Mouse (Mus musculus) forebrain, embryonic 13.5 days (tissue): ENCODE data around the gene Tmc8. TPM values are rescaled to one million over a fixed set of nuclear protein-coding genes. Genes with fewer than 3 reads are reported as not detected.
"Not testable (repeated sequence)": the region's sequence is repeated elsewhere in the genome, so short reads cannot be mapped to it uniquely, and the experiment has no call there.

Experiments used
- ATAC-seq: fragments of 200-750 bp; cut with Nextera tagmentation; 2 replicates; pipeline ENCODE4 v1.8.0; 2017
- H3K27ac ChIP-seq: fragments of 300-500 bp; sonication (generic); 2 replicates; pipeline ENCODE4 v1.5.1; 2015; ENCODE audit warnings: inconsistent platforms, mild to moderate bottlenecking, moderate library complexity
- H3K27me3 ChIP-seq: fragments of 300-500 bp; sonication (generic); 2 replicates; pipeline ENCODE4 v1.6.1; 2015; ENCODE audit warnings: mild to moderate bottlenecking, inconsistent platforms
- H3K36me3 ChIP-seq: fragments of 300-500 bp; sonication (generic); 2 replicates; pipeline ENCODE4 v1.6.1; 2015; ENCODE audit warnings: mild to moderate bottlenecking, inconsistent platforms; ENCODE audit not compliant: poor library complexity, severe bottlenecking
- H3K4me1 ChIP-seq: fragments of 300-500 bp; sonication (generic); 2 replicates; pipeline ENCODE4 v1.6.1; 2015; ENCODE audit warnings: inconsistent platforms
- H3K4me2 ChIP-seq: fragments of 300-500 bp; sonication (generic); 2 replicates; pipeline ENCODE4 v1.6.1; 2015; ENCODE audit warnings: inconsistent platforms, mild to moderate bottlenecking, moderate library complexity
- H3K4me3 ChIP-seq: fragments of 300-500 bp; sonication (generic); 2 replicates; pipeline ENCODE4 v1.5.1; 2015; ENCODE audit warnings: mild to moderate bottlenecking, inconsistent platforms
- H3K9ac ChIP-seq: fragments of 300-500 bp; sonication (generic); 2 replicates; pipeline ENCODE4 v1.6.1; 2015; ENCODE audit warnings: mild to moderate bottlenecking, inconsistent platforms
- H3K9me3 ChIP-seq: fragments of 300-500 bp; sonication (generic); replicated peaks from 2 replicates; pipeline ENCODE4 v1.6.1; 2016; ENCODE audit warnings: inconsistent platforms
- WGBS: fragments of 180-500 bp; shearing (Covaris S2); methylation state at CpG from one replicate; pipeline ENCODE4 v1.1.7; 2015; 5-methylcytosine and 5-hydroxymethylcytosine counted together
- polyA plus RNA-seq: library from polyadenylated mRNA; unstranded; fragments of >200 nt; fragmentation: Nextera tagmentation; extraction: Ambion mirVana; gene quantifications from 2 replicates; pipeline ENCODE4 v1.2.1, GENCODE M21; 2015

Gene Tmc8
- polyA plus RNA-seq, 1 experiment from 2014 or later = 0.45 TPM

DNA sequence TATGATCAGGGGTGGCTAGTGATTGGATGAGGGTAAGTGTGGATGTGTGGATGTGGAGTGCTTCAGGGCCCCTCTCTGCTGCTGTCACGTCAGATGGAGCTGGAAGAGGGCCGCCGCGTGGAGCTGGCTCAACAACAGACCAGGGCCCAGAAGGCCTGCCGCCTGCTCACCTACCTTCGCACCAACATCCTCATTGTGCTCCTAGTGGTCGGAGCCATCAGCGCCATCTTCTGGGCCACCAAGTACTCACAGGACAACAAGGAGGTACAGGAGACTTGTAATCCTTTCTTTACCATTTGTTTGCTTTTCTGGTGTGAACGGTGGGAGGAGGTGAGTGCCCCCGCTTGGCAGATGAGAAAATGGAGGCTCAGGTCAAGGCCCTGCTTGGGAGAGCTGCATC lies 4.4 kb downstream of the Tmc8 start:
- no peaks in the 10 kb centered on the region for H3K36me3 ChIP-seq
- H3K27me3 ChIP-seq = peaks cover 44% of the 10 kb centered on the region
- no peaks in the 10 kb centered on the region for H3K9me3 ChIP-seq
- H3K27ac ChIP-seq = no peak overlapping the region
- H3K4me2 ChIP-seq = no peak overlapping the region
- no peak for ATAC-seq
- no peak overlapping the region for H3K4me3 ChIP-seq
- WGBS = 8% methylated on average over 10 of the region's 10 CpGs
- H3K9ac ChIP-seq = no peak overlapping the region
- peaks cover 14% of the 10 kb centered on the region for H3K4me1 ChIP-seq

DNA sequence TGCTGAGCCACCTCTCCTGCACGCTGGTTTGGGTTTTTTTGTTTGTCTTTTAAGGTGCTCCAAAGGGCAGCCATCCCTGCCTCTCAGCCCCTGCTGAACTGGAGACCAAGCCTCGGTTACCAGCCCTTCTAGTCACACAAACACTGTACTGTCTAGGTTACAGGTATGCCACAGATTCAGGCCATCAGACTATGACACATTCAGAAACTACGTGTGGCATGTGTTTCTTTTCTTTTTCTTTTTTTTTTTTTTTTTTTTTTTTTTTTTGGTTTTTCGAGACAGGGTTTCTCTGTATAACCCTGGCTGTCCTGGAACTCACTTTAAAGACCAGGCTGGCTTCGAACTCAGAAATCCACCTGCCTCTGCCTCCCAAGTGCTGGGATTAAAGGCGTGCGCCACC lies 6.6 kb downstream of the Tmc8 start:
- H3K27me3 ChIP-seq = peaks cover 37% of the 10 kb centered on the region

DNA sequence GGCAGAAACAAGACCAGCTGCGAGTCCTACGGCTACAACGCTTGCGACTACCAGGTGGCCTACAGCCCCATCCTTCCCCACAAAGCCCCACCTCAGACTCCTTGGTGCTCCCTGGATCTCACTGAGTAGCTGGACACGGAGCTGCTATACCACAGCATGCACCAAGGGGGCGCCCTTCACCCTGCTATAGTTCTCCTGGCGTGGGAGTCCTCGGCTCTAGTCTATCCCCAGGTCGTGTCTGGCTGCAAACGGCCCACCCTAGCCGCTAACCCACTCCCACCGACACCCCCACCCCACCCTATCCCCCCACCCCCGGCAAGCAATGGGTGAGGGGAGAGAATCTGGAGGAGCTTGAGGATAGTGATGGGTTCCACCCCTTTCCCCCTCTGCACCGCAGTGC lies 8.4 kb downstream of the Tmc8 start:
- WGBS = 4% methylated on average over 14 of the region's 14 CpGs
- Histone ChIP-seq H3K4me2 (peak overlapping the region; percentile 40), H3K4me1 (peaks cover 6% of the 10 kb centered on the region; the same call in 1 of the 2 replicates), H3K4me3 (no peak overlapping the region), H3K27ac (no peak overlapping the region), H3K9me3 (no peaks in the 10 kb centered on the region), H3K27me3 (peaks cover 24% of the 10 kb centered on the region), H3K9ac (no peak overlapping the region), H3K36me3 (no peaks in the 10 kb centered on the region)
- peak; percentile 19; the same call in 1 of the 2 replicates for ATAC-seq

More for the DNA sequence above, 6.6 kb downstream of the Tmc8 start:
- not testable (repeated sequence) for H3K4me1 ChIP-seq, H3K4me2 ChIP-seq, ATAC-seq, H3K4me3 ChIP-seq, H3K9me3 ChIP-seq, H3K36me3 ChIP-seq, H3K9ac ChIP-seq, H3K27ac ChIP-seq
- WGBS = 82% methylated on average over 7 of the region's 7 CpGs

DNA sequence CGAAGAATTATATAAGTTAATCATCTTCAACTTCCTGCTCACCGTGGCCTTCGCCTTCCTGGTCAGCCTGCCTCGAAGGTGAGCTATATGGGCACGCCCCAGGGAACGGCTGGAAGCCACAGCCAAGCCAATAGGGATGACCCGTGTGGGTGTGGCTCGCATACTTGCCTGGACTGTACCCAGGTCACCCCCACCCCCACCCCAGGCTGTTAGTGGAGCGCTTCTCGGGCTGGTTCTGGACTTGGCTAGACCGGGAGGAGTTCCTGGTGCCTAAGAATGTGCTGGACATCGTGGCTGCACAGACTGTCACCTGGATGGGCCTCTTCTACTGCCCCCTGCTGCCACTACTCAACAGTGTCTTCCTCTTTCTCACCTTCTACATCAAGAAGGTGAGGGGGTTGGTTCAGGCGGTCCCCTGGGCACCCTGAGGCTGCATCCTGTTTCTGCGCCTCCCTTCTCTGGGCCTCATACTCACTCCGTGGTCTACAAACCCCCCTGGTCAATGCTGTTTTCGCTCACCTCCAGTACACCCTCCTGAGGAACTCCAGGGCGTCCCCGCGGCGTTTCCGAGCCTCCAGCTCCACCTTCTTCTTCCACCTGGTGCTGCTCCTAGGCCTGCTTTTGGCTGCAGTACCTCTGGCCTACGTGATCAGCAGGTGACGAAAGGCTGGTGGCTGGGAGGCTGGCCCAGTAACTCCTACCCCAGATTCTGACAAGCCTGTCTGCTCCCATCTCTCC lies 9.0 kb downstream of the Tmc8 start:
- Histone ChIP-seq H3K27ac (no peak overlapping the region), H3K4me3 (no peak overlapping the region), H3K36me3 (no peaks in the 10 kb centered on the region), H3K27me3 (peaks cover 24% of the 10 kb centered on the region), H3K9me3 (no peaks in the 10 kb centered on the region), H3K4me2 (peak overlapping the region; percentile 40), H3K4me1 (peaks cover 6% of the 10 kb centered on the region; the same call in 1 of the 2 replicates), H3K9ac (no peak overlapping the region)
- 38% methylated on average over 22 of the region's 23 CpGs for WGBS
- no peak for ATAC-seq

DNA sequence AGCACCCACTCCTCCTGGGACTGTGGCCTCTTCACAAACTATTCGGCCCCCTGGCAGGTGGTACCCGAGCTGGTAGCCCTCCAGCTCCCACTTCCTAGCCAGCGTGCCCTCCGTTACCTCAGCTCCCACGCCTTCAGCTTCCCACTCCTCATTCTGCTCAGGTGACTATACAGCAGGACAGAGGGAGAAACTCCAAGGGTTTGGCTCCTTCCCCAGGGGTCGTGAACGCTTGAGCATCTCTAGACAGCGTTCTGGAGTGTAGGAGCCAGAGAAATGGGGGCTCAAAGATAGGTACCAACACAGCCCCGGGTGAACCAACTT lies 9.5 kb downstream of the Tmc8 start:
- 83% methylated on average over 9 of the region's 9 CpGs for WGBS
- H3K9ac ChIP-seq = no peak overlapping the region
- ATAC-seq = no peak
- peaks cover 24% of the 10 kb centered on the region for H3K27me3 ChIP-seq
- no peaks in the 10 kb centered on the region for H3K9me3 ChIP-seq
- peaks cover 6% of the 10 kb centered on the region; the same call in 1 of the 2 replicates for H3K4me1 ChIP-seq
- H3K4me2 ChIP-seq = no peak overlapping the region
- H3K27ac ChIP-seq = no peak overlapping the region
- no peak overlapping the region for H3K4me3 ChIP-seq
- no peaks in the 10 kb centered on the region for H3K36me3 ChIP-seq

DNA sequence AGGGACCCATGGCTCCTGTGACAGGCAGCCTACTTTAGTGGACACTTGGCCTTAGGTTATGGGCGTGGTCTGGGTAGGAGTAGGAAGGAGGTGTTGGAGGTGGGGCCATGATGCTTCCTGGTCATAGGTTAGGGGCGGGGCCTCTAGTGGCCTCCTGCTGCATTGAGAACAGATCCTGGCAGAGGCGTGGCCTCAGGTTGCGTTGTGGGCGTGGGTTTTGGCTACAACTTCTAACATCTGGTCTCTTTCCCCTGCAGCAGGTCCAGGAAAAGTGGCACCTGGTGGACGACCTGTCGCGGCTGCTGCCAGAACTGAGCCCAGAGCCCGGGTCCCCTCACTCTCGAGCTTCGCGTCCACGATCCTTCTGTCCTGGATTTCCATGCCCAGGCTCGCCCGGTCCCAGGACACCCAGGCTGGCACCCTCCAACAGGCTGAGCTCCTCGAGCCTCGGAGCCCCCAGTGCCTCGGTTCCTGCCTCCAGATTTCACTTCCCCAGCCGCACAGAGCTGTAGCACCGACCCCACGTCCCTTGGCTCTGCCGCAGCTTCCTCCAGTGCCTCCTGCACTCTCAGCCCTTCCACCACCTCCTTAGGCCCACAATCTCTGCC lies 10.5 kb downstream of the Tmc8 start:
- Histone ChIP-seq H3K4me1 (peaks cover 6% of the 10 kb centered on the region; the same call in 1 of the 2 replicates), H3K36me3 (no peaks in the 10 kb centered on the region), H3K27me3 (peaks cover 24% of the 10 kb centered on the region), H3K9me3 (no peaks in the 10 kb centered on the region), H3K4me3 (no peak overlapping the region), H3K4me2 (peak overlapping the region; percentile 12; the same call in 1 of the 2 replicates), H3K27ac (no peak overlapping the region), H3K9ac (no peak overlapping the region)
- 12% methylated on average over 22 of the region's 22 CpGs for WGBS
- no peak for ATAC-seq

DNA sequence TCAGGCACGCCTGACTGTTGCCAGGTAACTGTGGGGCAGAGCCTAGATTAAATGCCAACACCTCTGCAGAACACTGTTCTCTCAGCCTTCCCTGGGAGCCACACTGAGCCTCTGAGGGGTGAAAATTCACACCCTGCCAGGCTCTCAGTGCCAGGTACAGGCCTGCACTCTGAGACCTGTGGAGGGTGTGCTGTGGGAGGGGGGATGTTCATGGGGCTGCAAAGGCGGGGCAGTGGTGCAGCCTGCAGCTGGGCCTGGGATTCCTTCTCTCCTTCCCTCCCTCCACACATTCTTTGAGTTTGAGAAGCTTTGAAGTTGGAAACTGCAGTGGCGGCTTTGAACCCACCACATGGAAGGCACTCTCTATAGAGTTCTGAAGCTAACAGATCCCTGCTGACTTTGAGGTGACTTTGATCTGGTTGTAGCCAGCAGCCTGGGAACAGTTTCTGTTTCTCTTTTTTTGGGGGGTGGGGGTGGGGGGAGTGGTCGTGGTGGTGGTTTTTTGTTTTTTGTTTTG lies 12.2 kb downstream of the Tmc8 start:
- Histone ChIP-seq H3K9ac (no peak overlapping the region), H3K4me1 (peaks cover 6% of the 10 kb centered on the region; the same call in 1 of the 2 replicates), H3K4me3 (no peak overlapping the region), H3K9me3 (no peaks in the 10 kb centered on the region), H3K4me2 (no peak overlapping the region), H3K36me3 (no peaks in the 10 kb centered on the region), H3K27ac (no peak overlapping the region), H3K27me3 (peaks cover 24% of the 10 kb centered on the region)
- no peak for ATAC-seq
- 54% methylated on average over 4 of the region's 4 CpGs for WGBS

DNA sequence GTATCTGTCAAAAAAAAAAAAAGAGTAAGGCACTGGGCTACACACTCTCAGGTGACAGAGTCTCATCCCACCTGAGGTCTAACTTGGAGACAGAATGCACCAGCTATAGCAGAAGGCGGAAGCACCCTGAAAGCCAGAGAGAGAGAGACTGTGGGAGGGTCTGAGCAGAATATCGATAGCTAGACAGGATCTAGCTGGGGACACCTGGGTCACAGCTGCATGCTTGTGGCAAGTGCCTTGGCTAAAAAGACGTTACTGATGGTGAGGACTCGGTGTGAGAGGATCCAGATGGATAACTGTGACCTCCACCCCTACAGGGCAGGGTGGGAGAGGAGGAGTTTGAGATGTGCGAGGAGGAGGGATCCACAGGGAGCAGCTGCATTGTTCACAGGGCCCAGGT lies 15.1 kb downstream of the Tmc8 start:
- H3K4me2 ChIP-seq = no peak overlapping the region
- no peak overlapping the region for H3K9ac ChIP-seq
- H3K36me3 ChIP-seq = no peaks in the 10 kb centered on the region
- H3K27me3 ChIP-seq = peaks cover 9% of the 10 kb centered on the region
- no peak overlapping the region for H3K27ac ChIP-seq
- 50% methylated on average over 5 of the region's 5 CpGs for WGBS
- H3K4me3 ChIP-seq = no peak overlapping the region
- H3K9me3 ChIP-seq = no peaks in the 10 kb centered on the region
- no peaks in the 10 kb centered on the region for H3K4me1 ChIP-seq
- ATAC-seq = no peak

DNA sequence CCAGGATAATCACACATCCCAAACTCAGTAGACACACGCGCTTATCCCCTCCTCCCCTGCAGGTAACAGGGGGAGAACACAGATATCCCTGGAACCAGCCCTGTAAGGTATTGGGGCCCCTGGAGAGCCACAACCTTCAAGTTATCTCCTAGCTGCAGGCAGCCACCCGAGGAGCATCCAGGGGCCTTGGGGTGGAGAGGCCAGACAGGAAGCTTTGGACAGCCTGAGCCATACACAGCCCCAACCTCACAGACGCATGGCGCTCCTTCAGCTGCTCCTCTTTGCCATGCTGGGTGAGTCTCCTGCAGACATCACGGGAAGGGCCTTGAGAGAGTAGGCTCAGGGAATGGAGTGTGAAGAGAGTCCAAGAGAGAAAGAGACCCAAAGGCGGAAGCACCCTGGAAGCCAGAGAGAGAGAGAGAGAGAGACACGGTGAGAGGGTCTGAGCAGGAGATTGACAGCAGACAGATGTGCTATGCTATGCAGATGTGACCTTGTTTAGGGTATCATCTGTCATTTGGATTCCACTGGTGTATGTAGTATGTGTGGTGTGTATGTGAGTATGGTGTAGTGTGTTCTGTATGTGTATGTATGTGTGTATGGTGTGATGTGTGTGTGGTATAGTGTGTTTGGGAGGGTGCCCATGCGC lies 15.8 kb downstream of the Tmc8 start, which contains the start of gene 6030468B19Rik:
Gene 6030468B19Rik, plus strand, starts transcription at position 150 of the 649 bp plus-strand sequence.
- Histone ChIP-seq H3K4me1 (no peaks in the 10 kb centered on the region), H3K27me3 (peaks cover 2% of the 10 kb centered on the region; the same call in 1 of the 2 replicates), H3K4me2 (no peak within 1 kb of the TSS), H3K9me3 (no peaks in the 10 kb centered on the region), H3K4me3 (no peak within 1 kb of the TSS), H3K36me3 (no peaks in the 10 kb centered on the region), H3K27ac (no peak within 1 kb of the TSS), H3K9ac (no peak within 1 kb of the TSS)
- 71% methylated on average over 9 of the region's 9 CpGs for WGBS
- ATAC-seq = no peak

DNA sequence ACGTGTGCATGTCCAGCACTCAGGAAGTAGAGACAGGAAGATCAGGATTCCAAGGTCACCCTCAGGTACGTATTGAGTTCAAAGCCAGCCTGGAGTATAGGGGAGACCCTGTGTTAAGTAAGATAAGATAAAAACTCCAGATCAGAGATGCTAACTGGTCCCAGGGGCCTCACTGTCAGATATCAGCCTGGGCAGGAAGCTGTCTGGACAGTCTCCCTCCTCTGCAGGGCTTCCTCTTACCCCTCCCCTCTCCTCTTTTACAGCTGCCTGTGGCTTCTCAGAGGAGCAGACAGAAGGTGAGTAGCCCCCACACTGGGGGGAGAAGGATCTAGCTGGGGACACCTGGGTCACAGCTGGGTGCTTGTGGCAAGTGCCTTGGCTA lies 16.3 kb downstream of the Tmc8 start:
- Histone ChIP-seq H3K9ac (no peak overlapping the region), H3K27me3 (0 out of 2 replicates have a peak, but pooled peaks cover 2% of the 10 kb centered on the region), H3K4me2 (no peak overlapping the region), H3K4me1 (no peaks in the 10 kb centered on the region), H3K27ac (no peak overlapping the region), H3K9me3 (no peaks in the 10 kb centered on the region), H3K4me3 (no peak overlapping the region), H3K36me3 (no peaks in the 10 kb centered on the region)
- ATAC-seq = no peak
- WGBS = 62% methylated on average over 2 of the region's 2 CpGs

DNA sequence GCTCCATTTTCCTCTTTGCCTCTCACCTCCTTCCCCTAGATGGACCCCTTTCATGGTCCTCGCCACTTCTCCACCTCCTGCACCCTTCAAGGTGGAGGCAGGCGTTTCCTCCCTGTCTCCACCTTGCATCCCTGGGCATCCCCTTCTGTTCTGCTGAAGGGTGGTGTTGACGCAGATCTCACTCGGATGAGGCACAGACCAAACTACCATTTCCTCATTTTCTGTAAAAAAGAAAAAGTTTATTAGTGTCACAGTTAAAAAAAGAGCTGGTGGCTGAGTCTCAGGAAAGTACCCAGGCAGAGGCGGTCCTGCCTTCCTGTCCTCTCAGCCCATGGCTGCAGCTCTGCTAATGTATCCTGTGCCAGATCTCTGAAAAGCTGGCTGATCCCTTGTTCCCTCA lies 17.3 kb downstream of the Tmc8 start:
- ATAC-seq = no peak
- H3K4me1 ChIP-seq = no peaks in the 10 kb centered on the region
- H3K27me3 ChIP-seq = no peaks in the 10 kb centered on the region
- no peaks in the 10 kb centered on the region for H3K36me3 ChIP-seq
- no peak overlapping the region for H3K4me2 ChIP-seq
- H3K9me3 ChIP-seq = no peaks in the 10 kb centered on the region
- no peak overlapping the region for H3K4me3 ChIP-seq
- WGBS = 68% methylated on average over 5 of the region's 5 CpGs
- no peak overlapping the region for H3K9ac ChIP-seq
- H3K27ac ChIP-seq = no peak overlapping the region

DNA sequence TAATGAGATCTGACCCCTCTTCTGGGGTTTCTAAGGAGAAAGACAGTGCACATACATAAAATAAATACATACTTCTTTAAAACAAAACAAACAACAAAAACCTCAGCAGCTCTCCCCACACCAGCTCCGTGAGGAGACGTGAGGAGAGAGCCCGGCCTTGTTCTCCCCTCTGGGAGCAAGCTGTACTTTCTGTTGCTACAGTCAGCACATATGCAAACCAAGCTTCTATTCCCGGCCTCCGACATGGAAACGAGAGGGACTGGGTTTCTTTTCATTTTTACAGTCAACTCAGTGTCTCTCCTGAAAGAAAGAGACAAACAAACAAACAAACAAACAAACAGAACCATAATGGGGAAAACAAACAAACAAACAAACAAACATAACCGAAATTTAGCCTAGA lies 18.2 kb downstream of the Tmc8 start:
- H3K27me3 ChIP-seq = no peaks in the 10 kb centered on the region
- no peaks in the 10 kb centered on the region for H3K36me3 ChIP-seq
- WGBS = 81% methylated on average over 7 of the region's 7 CpGs
- H3K4me3 ChIP-seq = no peak overlapping the region
- H3K27ac ChIP-seq = no peak overlapping the region
- H3K9me3 ChIP-seq = no peaks in the 10 kb centered on the region
- ATAC-seq = no peak
- H3K9ac ChIP-seq = no peak overlapping the region
- no peaks in the 10 kb centered on the region for H3K4me1 ChIP-seq
- H3K4me2 ChIP-seq = no peak overlapping the region
